Mouse (Mus musculus) lung, embryonic 14.5 days (tissue): ENCODE data around the gene Rnf111. TPM values are rescaled to one million over a fixed set of nuclear protein-coding genes. Genes with fewer than 3 reads are reported as not detected.
"Not testable (repeated sequence)": the region's sequence is repeated elsewhere in the genome, so short reads cannot be mapped to it uniquely, and the experiment has no call there.

Experiments used
- ATAC-seq: fragments of 200-750 bp; cut with Nextera tagmentation; 2 replicates; pipeline ENCODE4 v1.8.0; 2017; ENCODE audit warnings: mild to moderate bottlenecking, moderate TSS enrichment, moderate library complexity; ENCODE audit not compliant: insufficient read depth
- DNase-seq: peaks from one replicate; pipeline ENCODE4 v3.0.0-alpha.2; 2015
- H3K27ac ChIP-seq: fragments of 300-500 bp; sonication (generic); 2 replicates; pipeline ENCODE4 v1.5.1; 2014; ENCODE audit warnings: low read depth, mild to moderate bottlenecking, moderate library complexity
- H3K27me3 ChIP-seq: fragments of 300-500 bp; sonication (generic); 2 replicates; pipeline ENCODE4 v1.6.1; 2014; ENCODE audit warnings: low read length, control low read depth; ENCODE audit not compliant: insufficient read depth
- H3K36me3 ChIP-seq: fragments of 300-500 bp; sonication (generic); 2 replicates; pipeline ENCODE4 v1.6.1; 2014; ENCODE audit warnings: control low read depth; ENCODE audit not compliant: insufficient read depth
- H3K4me1 ChIP-seq: fragments of 300-500 bp; sonication (generic); 2 replicates; pipeline ENCODE4 v1.6.1; 2014; ENCODE audit warnings: antibody characterized with exemption, control low read depth; ENCODE audit not compliant: insufficient read depth
- H3K4me2 ChIP-seq: fragments of 300-500 bp; sonication (generic); 2 replicates; pipeline ENCODE4 v1.6.1; 2014; ENCODE audit warnings: mild to moderate bottlenecking
- H3K4me3 ChIP-seq: fragments of 300-500 bp; sonication (generic); 2 replicates; pipeline ENCODE4 v1.5.1; 2014; ENCODE audit warnings: low read depth, low read length
- H3K9ac ChIP-seq: fragments of 300-500 bp; sonication (generic); 2 replicates; pipeline ENCODE4 v1.6.1; 2014
- H3K9me3 ChIP-seq: fragments of 300-500 bp; sonication (generic); 2 replicates; pipeline ENCODE4 v1.6.1; 2016; ENCODE audit warnings: low read depth, low read length, control low read depth
- CTCF ChIP-seq: IDR thresholded peaks from 2 replicates; pipeline ENCODE4 v1.5.1; 2016; ENCODE audit warnings: antibody characterized with exemption, low read depth
- WGBS: fragments of 180-500 bp; shearing (Covaris S2); extraction: QIAGEN DNeasy Blood & Tissue Kit; methylation state at CpG from one replicate; pipeline ENCODE4 v1.1.7; 2014; 5-methylcytosine and 5-hydroxymethylcytosine counted together
- polyA plus RNA-seq: library from polyadenylated mRNA; unstranded; fragments of >200 nt; fragmentation: Nextera tagmentation; extraction: Ambion mirVana; gene quantifications from 2 replicates; pipeline ENCODE4 v1.2.1, GENCODE M21; 2014

Rnf111 gene
- polyA plus RNA-seq = 28.5 and 29.2 TPM in 2 replicates

DNA sequence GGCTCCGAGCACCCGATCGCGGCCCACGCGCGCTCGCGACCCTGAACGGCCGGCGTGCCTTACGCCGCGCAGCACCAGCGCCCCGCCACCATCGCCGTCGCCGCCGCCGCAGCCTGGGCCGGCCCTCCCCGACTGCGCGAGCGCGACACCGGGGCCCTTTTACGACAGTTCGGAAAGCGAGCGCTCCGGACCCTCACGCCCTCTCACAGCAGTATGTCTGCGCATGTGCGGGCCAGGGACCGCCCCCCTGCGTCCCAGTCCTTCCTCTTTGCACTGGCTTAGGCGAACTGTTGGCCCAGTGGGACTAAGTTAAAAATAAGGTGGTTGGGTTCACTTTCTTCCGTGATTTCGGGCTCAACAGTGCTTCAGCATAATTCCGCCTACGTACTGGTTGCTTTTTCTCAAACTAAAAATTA, at the start of gene Rnf111:
Gene Rnf111, minus strand, starts transcription at position 100 of the 416 bp plus-strand sequence.
- Histone ChIP-seq H3K27me3 (no peaks in the 10 kb centered on the region), H3K27ac (peak within 1 kb of the TSS; percentile 97), H3K9me3 (no peaks in the 10 kb centered on the region), H3K9ac (peak within 1 kb of the TSS; percentile 96), H3K4me1 (peaks cover 6% of the 10 kb centered on the region; the same call in 1 of the 2 replicates), H3K36me3 (no peaks in the 10 kb centered on the region; the same call in 1 of the 2 replicates), H3K4me3 (peak within 1 kb of the TSS; percentile 90), H3K4me2 (peak within 1 kb of the TSS; percentile 73)
- under 1% methylated on average over 45 of the region's 45 CpGs for WGBS
- ATAC-seq (peak; percentile 98), DNase-seq (peak; percentile 97)
- no peak for TF ChIP-seq CTCF

DNA sequence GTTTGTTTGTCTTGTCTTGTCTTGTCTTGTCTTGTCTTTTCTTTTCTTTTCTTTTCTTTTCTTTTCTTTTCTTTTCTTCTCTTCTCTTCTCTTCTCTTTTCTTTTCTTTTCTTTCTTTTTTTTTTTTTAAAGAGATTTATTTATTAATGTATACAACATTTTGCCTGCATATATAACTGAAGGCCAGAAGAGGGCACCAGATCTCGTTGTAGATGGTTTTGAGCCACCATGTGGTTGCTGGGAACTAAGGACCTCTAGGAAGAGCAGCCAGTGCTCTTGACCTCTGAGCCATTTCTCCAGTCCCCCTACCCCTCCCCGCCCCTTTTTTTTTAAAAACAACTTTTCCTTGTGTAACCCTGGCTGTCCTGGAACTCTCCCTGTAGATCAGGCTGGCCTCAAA, 48.7 kb upstream of the Rnf111 start:
- WGBS = 94% methylated on average over 2 of the region's 2 CpGs
- peaks cover 31% of the 10 kb centered on the region; the same call in 1 of the 2 replicates for H3K36me3 ChIP-seq

GRCm38 (mm10) chr9:70551524-70551923, 48.0 kb upstream of the Rnf111 start:
- Histone ChIP-seq H3K4me3 (no peak overlapping the region), H3K27me3 (no peaks in the 10 kb centered on the region), H3K4me1 (no peaks in the 10 kb centered on the region), H3K9me3 (no peaks in the 10 kb centered on the region), H3K27ac (no peak overlapping the region), H3K4me2 (no peak overlapping the region), H3K36me3 (peaks cover 35% of the 10 kb centered on the region; the same call in 1 of the 2 replicates), H3K9ac (no peak overlapping the region)
- no peak for TF ChIP-seq CTCF
- DNase-seq (no peak), ATAC-seq (no peak)
- WGBS = 91% methylated on average over 1 of the region's 1 CpGs

More for the DNA sequence above, 48.7 kb upstream of the Rnf111 start:
- H3K4me1 ChIP-seq, DNase-seq, H3K27me3 ChIP-seq, ATAC-seq, H3K4me2 ChIP-seq, H3K27ac ChIP-seq, H3K9me3 ChIP-seq, H3K4me3 ChIP-seq, H3K9ac ChIP-seq: not testable (repeated sequence)

GRCm38 (mm10) chr9:70548304-70548703, 44.8 kb upstream of the Rnf111 start:
- no peak overlapping the region for H3K4me2 ChIP-seq
- TF ChIP-seq CTCF = no peak
- no peak overlapping the region for H3K9ac ChIP-seq
- DNase-seq (no peak), ATAC-seq (no peak)
- no peak overlapping the region for H3K27ac ChIP-seq
- H3K4me3 ChIP-seq = no peak overlapping the region
- H3K9me3 ChIP-seq = no peaks in the 10 kb centered on the region
- no peaks in the 10 kb centered on the region for H3K27me3 ChIP-seq
- H3K4me1 ChIP-seq = peaks cover 4% of the 10 kb centered on the region; the same call in 1 of the 2 replicates
- peaks cover 31% of the 10 kb centered on the region; the same call in 1 of the 2 replicates for H3K36me3 ChIP-seq
- 82% methylated on average over 4 of the region's 4 CpGs for WGBS

GRCm38 (mm10) chr9:70546576-70546975, 43.1 kb upstream of the Rnf111 start:
- H3K9ac ChIP-seq, H3K27me3 ChIP-seq, DNase-seq, H3K4me2 ChIP-seq, H3K27ac ChIP-seq, H3K9me3 ChIP-seq, ATAC-seq, H3K4me3 ChIP-seq, H3K4me1 ChIP-seq: not testable (repeated sequence)
- peaks cover 21% of the 10 kb centered on the region; the same call in 1 of the 2 replicates for H3K36me3 ChIP-seq
- WGBS = 69% methylated on average over 3 of the region's 3 CpGs

- peaks cover 18% of the 10 kb centered on the region; the same call in 1 of the 2 replicates for H3K36me3 ChIP-seq
- 72% methylated on average over 1 of the region's 1 CpGs for WGBS
- DNase-seq = no peak
- no peak overlapping the region for H3K27ac ChIP-seq
- no peak for ATAC-seq
- H3K9ac ChIP-seq = no peak overlapping the region
- no peak overlapping the region for H3K4me2 ChIP-seq
- H3K9me3 ChIP-seq = no peaks in the 10 kb centered on the region
- no peak for TF ChIP-seq CTCF
- no peak overlapping the region for H3K4me3 ChIP-seq
- H3K27me3 ChIP-seq = no peaks in the 10 kb centered on the region
- H3K4me1 ChIP-seq = peaks cover 4% of the 10 kb centered on the region; the same call in 1 of the 2 replicates
Observed at GRCm38 (mm10) chr9:70544831-70545230, 41.3 kb upstream of the Rnf111 start.

GRCm38 (mm10) chr9:70543985-70544384, 40.5 kb upstream of the Rnf111 start:
- 42% methylated on average over 5 of the region's 5 CpGs for WGBS
- Histone ChIP-seq H3K9ac (peak overlapping the region; percentile 38; the same call in 1 of the 2 replicates), H3K9me3 (no peaks in the 10 kb centered on the region), H3K36me3 (peaks cover 16% of the 10 kb centered on the region; the same call in 1 of the 2 replicates), H3K27me3 (no peaks in the 10 kb centered on the region), H3K4me2 (peak overlapping the region; percentile 91), H3K4me1 (peaks cover 4% of the 10 kb centered on the region; the same call in 1 of the 2 replicates), H3K27ac (no peak overlapping the region), H3K4me3 (peak overlapping the region; percentile 92)
- TF ChIP-seq CTCF = no peak
- ATAC-seq (no peak), DNase-seq (peak; percentile 50)
